Mouse (Mus musculus) splenic B cell, adult 2 months (primary cell): Measurements from ENCODE around the gene Slx4ip.

Experiments
- DNase-seq: peaks from one replicate; pipeline ENCODE4 v3.0.0-alpha.2; 2011; ENCODE audit warnings: low read depth, low spot score
- H3K27me3 ChIP-seq: 2 replicates; pipeline ENCODE4 v1.6.1; 2012; ENCODE audit warnings: mild to moderate bottlenecking, low read length, moderate library complexity, mixed read lengths; ENCODE audit not compliant: control insufficient read depth, poor library complexity, insufficient read depth, severe bottlenecking
- H3K36me3 ChIP-seq: 2 replicates; pipeline ENCODE4 v1.6.1; 2012; ENCODE audit warnings: mild to moderate bottlenecking, low read length, moderate library complexity, mixed read lengths; ENCODE audit not compliant: control insufficient read depth, poor library complexity, insufficient read depth, severe bottlenecking

The Slx4ip gene

DNA sequence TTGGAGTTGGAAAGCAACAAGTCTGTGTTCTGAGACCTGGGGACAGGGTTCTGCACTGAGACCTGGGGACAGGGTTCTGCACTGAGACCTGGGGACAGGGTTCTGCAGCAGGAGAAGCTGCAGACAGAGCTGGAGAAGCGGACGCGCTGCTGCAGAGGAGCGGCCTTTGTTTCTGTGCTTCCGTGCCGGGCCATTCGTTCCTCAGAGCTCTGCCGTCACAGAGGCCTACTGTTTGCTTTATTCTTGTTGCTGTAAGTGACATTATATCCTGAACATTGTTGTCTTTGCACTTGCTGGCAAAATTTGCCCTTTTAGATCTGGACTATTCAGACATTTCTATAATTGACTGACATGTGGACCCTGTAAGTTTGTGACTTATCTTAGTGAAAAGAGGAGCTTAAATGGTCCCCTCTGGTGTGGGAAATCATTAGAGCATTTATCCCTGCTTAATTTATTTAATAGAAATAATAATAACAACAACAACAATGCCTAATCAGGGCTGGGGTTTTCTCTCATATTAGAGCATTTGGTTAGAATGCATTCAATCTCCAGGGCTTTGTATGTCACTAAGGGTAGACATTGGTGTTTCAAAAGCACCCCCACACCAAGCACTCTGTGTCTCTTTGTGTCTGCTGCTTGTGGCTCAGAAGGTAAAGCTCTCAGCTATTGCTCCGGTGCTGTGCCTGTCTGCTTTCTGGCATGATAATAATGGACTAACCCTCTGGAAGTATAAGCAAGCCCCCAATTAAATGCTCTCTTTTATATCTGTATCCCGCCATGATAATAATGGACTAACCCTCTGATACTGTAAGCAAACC, 90.3 kb downstream of the Slx4ip start:
- Histone ChIP-seq H3K36me3 (no peaks in the 10 kb centered on the region), H3K27me3 (no peaks in the 10 kb centered on the region)
- no peak for DNase-seq

- Histone ChIP-seq H3K36me3 (no peaks in the 10 kb centered on the region), H3K27me3 (no peaks in the 10 kb centered on the region)
- peak; percentile 1 for DNase-seq
Observed at GRCm38 (mm10) chr2:136983959-136984358, 92.9 kb downstream of the Slx4ip start.

DNA sequence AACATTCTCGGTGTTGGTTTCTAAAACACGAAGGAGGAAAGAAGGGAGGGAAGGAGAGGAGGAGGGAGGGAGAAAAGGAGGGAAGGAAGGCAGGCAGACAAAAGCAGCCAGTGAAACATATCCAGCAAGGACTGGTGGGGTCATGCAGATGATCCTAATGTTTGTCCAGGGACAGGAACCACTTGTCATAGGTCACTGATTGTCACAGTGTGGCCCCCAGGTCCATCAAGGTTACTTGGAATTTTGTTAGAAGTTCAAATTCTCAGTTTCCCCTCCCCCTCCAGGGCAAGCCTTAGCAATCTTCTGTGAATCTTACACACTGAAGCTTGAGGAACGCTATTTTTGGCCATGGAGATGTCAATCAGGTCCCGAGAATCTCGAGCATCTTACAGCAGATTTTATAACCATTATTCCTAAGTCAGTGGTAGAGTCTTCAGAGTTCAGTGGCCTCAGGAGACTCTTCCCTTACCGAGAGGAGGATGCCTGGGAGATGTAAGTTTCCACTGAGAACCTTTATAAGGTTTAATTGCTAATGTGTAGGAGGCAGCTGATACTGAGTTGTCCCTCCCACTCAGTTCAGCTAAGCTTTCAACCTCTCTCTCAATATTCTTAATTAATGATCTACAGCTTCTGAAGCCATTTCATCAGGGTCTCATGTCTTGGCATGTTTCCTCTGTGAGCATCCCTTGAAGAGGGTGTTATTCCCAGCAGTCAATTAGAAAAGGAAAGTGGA, 95.1 kb downstream of the Slx4ip start:
- DNase-seq: no peak
- Histone ChIP-seq H3K36me3 (no peaks in the 10 kb centered on the region), H3K27me3 (no peaks in the 10 kb centered on the region)

- H3K36me3 ChIP-seq: no peaks in the 10 kb centered on the region
- H3K27me3 ChIP-seq: no peaks in the 10 kb centered on the region
- DNase-seq: no peak
Observed at GRCm38 (mm10) chr2:136993116-136993515, 102.1 kb downstream of the Slx4ip start.

DNA sequence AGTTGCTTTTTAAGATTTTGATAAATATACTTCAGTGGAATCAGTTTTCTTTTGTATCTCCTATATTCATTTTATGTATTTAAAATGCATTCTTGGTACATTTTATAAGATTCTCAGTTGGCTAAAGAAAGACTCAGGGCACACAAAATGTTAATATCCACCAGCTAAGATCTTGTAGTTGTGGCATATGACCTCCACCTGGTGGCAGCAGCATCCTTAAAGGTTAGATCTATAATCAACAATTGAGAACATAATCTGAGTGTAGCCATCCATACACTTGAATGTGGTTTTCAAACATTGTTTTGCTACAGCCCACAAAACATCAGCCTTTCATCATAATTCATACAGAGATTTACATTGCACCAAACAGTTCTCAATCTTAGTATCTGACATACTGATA, 106.1 kb downstream of the Slx4ip start:
- Histone ChIP-seq H3K36me3 (no peaks in the 10 kb centered on the region), H3K27me3 (no peaks in the 10 kb centered on the region)
- peak; percentile 3 for DNase-seq

GRCm38 (mm10) chr2:137002031-137002430, 111.0 kb downstream of the Slx4ip start:
- no peak for DNase-seq
- no peaks in the 10 kb centered on the region for H3K36me3 ChIP-seq
- no peaks in the 10 kb centered on the region for H3K27me3 ChIP-seq

- DNase-seq: no peak
- H3K27me3 ChIP-seq: no peaks in the 10 kb centered on the region
Observed at GRCm38 (mm10) chr2:137006656-137007055, 115.6 kb downstream of the Slx4ip start.

DNA sequence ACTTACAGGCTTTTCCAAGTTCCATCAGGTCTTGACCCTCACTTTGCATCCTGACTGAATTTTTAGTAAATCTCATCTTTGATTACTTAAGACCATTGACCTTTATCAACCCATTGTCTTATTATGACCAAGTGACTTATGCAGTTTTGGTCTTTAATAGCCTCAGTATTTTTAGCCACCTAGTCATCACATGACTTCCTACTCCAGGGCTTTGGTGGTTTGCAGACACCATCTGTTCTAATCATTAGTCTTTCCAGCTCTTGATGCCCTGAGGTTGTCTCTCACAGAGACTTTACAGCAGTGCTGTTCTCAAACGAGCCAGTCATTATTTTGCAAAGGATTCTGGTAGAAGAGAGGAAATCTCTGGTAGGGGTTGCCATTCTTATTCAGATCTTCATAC, 121.0 kb downstream of the Slx4ip start:
- no peaks in the 10 kb centered on the region; the same call in 1 of the 2 replicates for H3K36me3 ChIP-seq

More at GRCm38 (mm10) chr2:137006656-137007055, 115.6 kb downstream of the Slx4ip start:
- H3K36me3 ChIP-seq: no peaks in the 10 kb centered on the region

GRCm38 (mm10) chr2:137013151-137013550, 122.1 kb downstream of the Slx4ip start:
- Histone ChIP-seq H3K36me3 (no peaks in the 10 kb centered on the region; the same call in 1 of the 2 replicates), H3K27me3 (no peaks in the 10 kb centered on the region)
- DNase-seq: no peak

More for the DNA sequence above, 121.0 kb downstream of the Slx4ip start:
- no peaks in the 10 kb centered on the region for H3K27me3 ChIP-seq
- DNase-seq: no peak

DNA sequence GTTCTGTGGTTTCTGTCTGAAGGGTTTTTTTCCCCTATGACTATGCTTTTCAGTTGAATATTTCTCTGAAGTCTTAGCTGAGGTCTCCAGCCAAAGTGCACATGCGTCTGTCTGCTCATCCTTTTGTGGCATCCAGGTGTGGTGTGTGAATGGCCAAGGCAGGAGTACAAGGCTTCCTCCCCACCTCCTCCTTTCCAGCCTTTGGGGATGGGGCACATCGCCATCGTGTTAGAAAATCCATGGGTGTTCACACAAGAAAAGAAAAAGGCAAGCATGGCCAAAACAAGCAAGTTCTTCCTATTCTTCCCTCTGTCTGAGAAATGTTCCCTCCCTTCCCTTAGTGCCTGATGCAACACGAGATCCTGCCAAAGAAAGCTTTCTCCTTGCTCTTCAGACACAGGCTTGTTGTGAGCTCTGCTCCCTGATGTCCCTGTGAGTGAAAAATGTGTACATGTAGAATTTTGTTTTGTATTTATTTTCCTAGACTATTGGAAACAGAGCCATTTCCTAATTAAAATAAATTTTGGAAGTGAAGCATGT, 122.9 kb downstream of the Slx4ip start:
- H3K27me3 ChIP-seq: no peaks in the 10 kb centered on the region
- no peaks in the 10 kb centered on the region; the same call in 1 of the 2 replicates for H3K36me3 ChIP-seq
- no peak for DNase-seq

GRCm38 (mm10) chr2:137014423-137014822, 123.4 kb downstream of the Slx4ip start:
- no peak for DNase-seq
- H3K27me3 ChIP-seq: no peaks in the 10 kb centered on the region
- no peaks in the 10 kb centered on the region; the same call in 1 of the 2 replicates for H3K36me3 ChIP-seq

- Histone ChIP-seq H3K27me3 (no peaks in the 10 kb centered on the region), H3K36me3 (no peaks in the 10 kb centered on the region)
- DNase-seq: no peak
Observed at GRCm38 (mm10) chr2:137044122-137044521, 153.1 kb downstream of the Slx4ip start.

- H3K27me3 ChIP-seq: no peaks in the 10 kb centered on the region
- H3K36me3 ChIP-seq: no peaks in the 10 kb centered on the region
- DNase-seq: no peak
Observed at GRCm38 (mm10) chr2:137049367-137049766, 158.3 kb downstream of the Slx4ip start.

DNA sequence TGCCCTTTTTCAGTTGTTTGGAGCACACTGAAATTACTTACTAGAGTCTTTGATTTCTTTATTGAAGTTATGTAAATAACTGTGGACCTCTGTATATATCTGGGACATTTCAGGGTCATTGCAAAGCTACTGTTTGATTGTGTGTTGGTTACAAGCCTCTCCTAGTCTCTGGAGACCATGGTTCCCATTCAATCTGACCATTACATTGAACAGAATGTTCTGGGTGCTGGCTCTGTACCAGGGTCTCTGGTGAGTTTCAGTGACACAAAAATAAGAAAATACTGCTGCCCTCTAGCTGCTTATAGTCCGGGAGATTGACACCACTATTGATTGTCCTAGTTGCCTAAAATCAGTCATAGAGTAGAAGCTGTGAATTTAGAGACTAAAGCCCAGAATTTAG, 158.9 kb downstream of the Slx4ip start:
- Histone ChIP-seq H3K36me3 (no peaks in the 10 kb centered on the region), H3K27me3 (no peaks in the 10 kb centered on the region)
- no peak for DNase-seq

GRCm38 (mm10) chr2:137063829-137064228, 172.8 kb downstream of the Slx4ip start:
- DNase-seq: no peak
- H3K27me3 ChIP-seq: no peaks in the 10 kb centered on the region
- H3K36me3 ChIP-seq: no peaks in the 10 kb centered on the region
